Mouse (Mus musculus) liver, adult 2 months (tissue): ENCODE results near the gene Sgf29.
A peak's percentile ranks its signal among the peaks of the same experiment; 100 is the strongest.

Source experiments
- CTCF ChIP-seq: fragments of 200-500 bp; IDR thresholded peaks from 2 replicates; pipeline ENCODE4 v1.5.1; 2011; ENCODE audit warnings: low read depth, low read length, control low read depth
- POLR2A ChIP-seq: fragments of 200-500 bp; IDR thresholded peaks from 2 replicates; pipeline ENCODE4 v1.6.1; 2011; ENCODE audit warnings: low read length, control low read depth; ENCODE audit not compliant: insufficient read depth; ENCODE audit errors: extremely low read depth

- TF ChIP-seq CTCF, result no peak
- peak; percentile 50 for TF ChIP-seq POLR2A
Observed at GRCm38 (mm10) chr7:126695210-126695611, 46.1 kb downstream of the Sgf29 start, which contains the start of gene Bola2.
